Mouse (Mus musculus): ENCODE results near the gene Tapt1.
"Not testable (repeated sequence)": the region's sequence is repeated elsewhere in the genome, so short reads cannot be mapped to it uniquely, and the experiment has no call there.

Gene Tapt1

GRCm38 (mm10) chr5:44127487-44127886 lies 98.9 kb downstream of the Tapt1 start:
- no peak for DNase-seq (ENCODE audit: low spot score in 2 of 2)

GRCm38 (mm10) chr5:44126574-44126973 lies 99.9 kb downstream of the Tapt1 start:
- DNase-seq (ENCODE audit: low spot score in 2 of 2) = not testable (repeated sequence)

Data from urinary bladder, postnatal 4 days (tissue).